Mouse (Mus musculus): ENCODE measurements around the gene Cdh1. TPM values are rescaled to one million over a fixed set of nuclear protein-coding genes. Genes with fewer than 3 reads are reported as not detected.
A peak's percentile ranks its signal among the peaks of the same experiment; 100 is the strongest.
"Not testable (repeated sequence)": the region's sequence is repeated elsewhere in the genome, so short reads cannot be mapped to it uniquely, and the experiment has no call there.

The Cdh1 gene
- polyA plus RNA-seq, 1 experiment from 2014 or later: 3.2 TPM

- Histone ChIP-seq H3K27me3 (replicated peaks) (peaks cover 21% of the 10 kb centered on the region), H3K4me2 (no peak overlapping the region), H3K9me3 (no peaks in the 10 kb centered on the region), H3K4me3 (no peak overlapping the region), H3K27ac (replicated peaks) (no peak overlapping the region), H3K4me1 (no peaks in the 10 kb centered on the region), H3K36me3 (no peaks in the 10 kb centered on the region), H3K9ac (no peak overlapping the region)
- WGBS: 83% methylated on average over 5 of the region's 5 CpGs
- no peak for ATAC-seq (ENCODE audit: extremely low read depth, insufficient number of reproducible peaks, low FRiP score, low TSS enrichment)
Measured at GRCm38 (mm10) chr8:106597067-106597466, 6.1 kb upstream of the Cdh1 start.

- Histone ChIP-seq H3K27me3 (replicated peaks) (peaks cover 45% of the 10 kb centered on the region), H3K4me1 (peaks cover 17% of the 10 kb centered on the region), H3K9me3 (no peaks in the 10 kb centered on the region), H3K4me3 (no peak overlapping the region), H3K9ac (no peak overlapping the region), H3K4me2 (no peak overlapping the region), H3K36me3 (no peaks in the 10 kb centered on the region), H3K27ac (replicated peaks) (no peak overlapping the region)
- no peak for ATAC-seq (ENCODE audit: extremely low read depth, insufficient number of reproducible peaks, low FRiP score, low TSS enrichment)
- WGBS: 43% methylated on average over 7 of the region's 7 CpGs
Measured at GRCm38 (mm10) chr8:106599265-106599979, 3.7 kb upstream of the Cdh1 start.

- H3K9ac ChIP-seq: peak overlapping the region; percentile 74; the same call in 1 of the 2 replicates
- peaks cover 20% of the 10 kb centered on the region for H3K4me1 ChIP-seq
- H3K27me3 ChIP-seq (replicated peaks): peaks cover 84% of the 10 kb centered on the region
- peak overlapping the region; percentile 62 for H3K4me3 ChIP-seq
- 0 out of 2 replicates have a peak, but pooled peaks have one; percentile 2 for ATAC-seq (ENCODE audit: extremely low read depth, insufficient number of reproducible peaks, low FRiP score, low TSS enrichment)
- no peak overlapping the region for H3K27ac ChIP-seq (replicated peaks)
- 1% methylated on average over 17 of the region's 19 CpGs for WGBS
- no peaks in the 10 kb centered on the region for H3K9me3 ChIP-seq
- H3K36me3 ChIP-seq: no peaks in the 10 kb centered on the region
- H3K4me2 ChIP-seq: peak overlapping the region; percentile 96
Measured at GRCm38 (mm10) chr8:106603933-106604332, 782 bp downstream of the Cdh1 start.

- Histone ChIP-seq H3K4me2 (no peak overlapping the region), H3K4me3 (no peak overlapping the region), H3K9me3 (no peaks in the 10 kb centered on the region), H3K27ac (replicated peaks) (no peak overlapping the region), H3K4me1 (peaks cover 20% of the 10 kb centered on the region), H3K27me3 (replicated peaks) (peaks cover 86% of the 10 kb centered on the region), H3K36me3 (no peaks in the 10 kb centered on the region), H3K9ac (no peak overlapping the region)
- ATAC-seq (ENCODE audit: extremely low read depth, insufficient number of reproducible peaks, low FRiP score, low TSS enrichment): no peak
- 47% methylated on average over 7 of the region's 7 CpGs for WGBS
Measured at GRCm38 (mm10) chr8:106605657-106606056, 2.5 kb downstream of the Cdh1 start.

GRCm38 (mm10) chr8:106606121-106606520 is 3.0 kb downstream of the Cdh1 start:
- no peak overlapping the region for H3K27ac ChIP-seq (replicated peaks)
- H3K4me3 ChIP-seq: no peak overlapping the region
- peaks cover 20% of the 10 kb centered on the region for H3K4me1 ChIP-seq
- 32% methylated on average over 4 of the region's 4 CpGs for WGBS
- no peaks in the 10 kb centered on the region for H3K36me3 ChIP-seq
- H3K4me2 ChIP-seq: no peak overlapping the region
- peaks cover 86% of the 10 kb centered on the region for H3K27me3 ChIP-seq (replicated peaks)
- no peaks in the 10 kb centered on the region for H3K9me3 ChIP-seq
- no peak for ATAC-seq (ENCODE audit: extremely low read depth, insufficient number of reproducible peaks, low FRiP score, low TSS enrichment)
- H3K9ac ChIP-seq: no peak overlapping the region

GRCm38 (mm10) chr8:106606601-106607145 is 3.5 kb downstream of the Cdh1 start:
- Histone ChIP-seq H3K4me2 (no peak overlapping the region), H3K9ac (no peak overlapping the region; the same call in 1 of the 2 replicates), H3K4me3 (no peak overlapping the region), H3K27ac (replicated peaks) (no peak overlapping the region), H3K27me3 (replicated peaks) (peaks cover 83% of the 10 kb centered on the region), H3K4me1 (peaks cover 20% of the 10 kb centered on the region), H3K9me3 (no peaks in the 10 kb centered on the region), H3K36me3 (no peaks in the 10 kb centered on the region)
- 18% methylated on average over 15 of the region's 15 CpGs for WGBS
- no peak for ATAC-seq (ENCODE audit: extremely low read depth, insufficient number of reproducible peaks, low FRiP score, low TSS enrichment)

GRCm38 (mm10) chr8:106607783-106608182 is 4.6 kb downstream of the Cdh1 start:
- not testable (repeated sequence) for H3K9me3 ChIP-seq; ATAC-seq (ENCODE audit: extremely low read depth, insufficient number of reproducible peaks, low FRiP score, low TSS enrichment); H3K4me3 ChIP-seq; H3K4me2 ChIP-seq; H3K27ac ChIP-seq (replicated peaks); H3K36me3 ChIP-seq; H3K9ac ChIP-seq
- WGBS: 63% methylated on average over 4 of the region's 4 CpGs
- H3K4me1 ChIP-seq: peaks cover 18% of the 10 kb centered on the region
- peaks cover 72% of the 10 kb centered on the region for H3K27me3 ChIP-seq (replicated peaks)

GRCm38 (mm10) chr8:106608425-106608824 is 5.3 kb downstream of the Cdh1 start:
- H3K4me2 ChIP-seq: no peak overlapping the region
- H3K9me3 ChIP-seq: no peaks in the 10 kb centered on the region
- ATAC-seq (ENCODE audit: extremely low read depth, insufficient number of reproducible peaks, low FRiP score, low TSS enrichment): no peak
- no peak overlapping the region for H3K9ac ChIP-seq
- no peaks in the 10 kb centered on the region for H3K36me3 ChIP-seq
- no peak overlapping the region for H3K27ac ChIP-seq (replicated peaks)
- peaks cover 66% of the 10 kb centered on the region for H3K27me3 ChIP-seq (replicated peaks)
- 43% methylated on average over 3 of the region's 3 CpGs for WGBS
- no peak overlapping the region for H3K4me3 ChIP-seq
- H3K4me1 ChIP-seq: peaks cover 12% of the 10 kb centered on the region

- WGBS: 63% methylated on average over 7 of the region's 7 CpGs
- H3K9ac ChIP-seq: no peak overlapping the region
- peaks cover 57% of the 10 kb centered on the region for H3K27me3 ChIP-seq (replicated peaks)
- H3K9me3 ChIP-seq: no peaks in the 10 kb centered on the region
- no peak overlapping the region for H3K4me2 ChIP-seq
- H3K27ac ChIP-seq (replicated peaks): no peak overlapping the region
- ATAC-seq (ENCODE audit: extremely low read depth, insufficient number of reproducible peaks, low FRiP score, low TSS enrichment): no peak
- H3K4me3 ChIP-seq: no peak overlapping the region
- H3K4me1 ChIP-seq: 0 out of 2 replicates have a peak, but pooled peaks cover 3% of the 10 kb centered on the region
- no peaks in the 10 kb centered on the region for H3K36me3 ChIP-seq
Measured at GRCm38 (mm10) chr8:106609076-106609903, 6.1 kb downstream of the Cdh1 start.

GRCm38 (mm10) chr8:106610958-106611640 is 7.9 kb downstream of the Cdh1 start:
- H3K27me3 ChIP-seq (replicated peaks): peaks cover 39% of the 10 kb centered on the region
- H3K27ac ChIP-seq (replicated peaks): no peak overlapping the region
- no peak overlapping the region for H3K4me3 ChIP-seq
- WGBS: 69% methylated on average over 9 of the region's 9 CpGs
- no peak overlapping the region for H3K9ac ChIP-seq
- H3K4me1 ChIP-seq: 0 out of 2 replicates have a peak, but pooled peaks cover 3% of the 10 kb centered on the region
- no peak overlapping the region for H3K4me2 ChIP-seq
- no peaks in the 10 kb centered on the region for H3K36me3 ChIP-seq
- no peaks in the 10 kb centered on the region for H3K9me3 ChIP-seq
- ATAC-seq (ENCODE audit: extremely low read depth, insufficient number of reproducible peaks, low FRiP score, low TSS enrichment): no peak

GRCm38 (mm10) chr8:106612047-106612446 is 8.9 kb downstream of the Cdh1 start:
- 51% methylated on average over 3 of the region's 3 CpGs for WGBS

More at GRCm38 (mm10) chr8:106612047-106612446, 8.9 kb downstream of the Cdh1 start:
- ATAC-seq (ENCODE audit: extremely low read depth, insufficient number of reproducible peaks, low FRiP score, low TSS enrichment): no peak
- H3K4me3 ChIP-seq: no peak overlapping the region
- no peak overlapping the region for H3K27ac ChIP-seq (replicated peaks)
- H3K4me1 ChIP-seq: no peaks in the 10 kb centered on the region
- no peak overlapping the region for H3K4me2 ChIP-seq
- H3K36me3 ChIP-seq: no peaks in the 10 kb centered on the region
- peaks cover 30% of the 10 kb centered on the region for H3K27me3 ChIP-seq (replicated peaks)
- no peak overlapping the region for H3K9ac ChIP-seq
- H3K9me3 ChIP-seq: no peaks in the 10 kb centered on the region
